Mouse (Mus musculus): Measurements from ENCODE around the gene Smoc1.

GRCm38 (mm10) chr12:81101691-81102090, 75.1 kb downstream of the Smoc1 start:
- no peak for TF ChIP-seq CTCF (conservative IDR thresholded peaks at IDR 0.05; ENCODE audit: low read length)
- TF ChIP-seq NANOG (IDR thresholded peaks at IDR 0.05; ENCODE audit: borderline replicate concordance, low read length): no peak
- TF ChIP-seq POU5F1 (IDR thresholded peaks at IDR 0.05; ENCODE audit: borderline replicate concordance, low read length): no peak

All from E14TG2a.4 (cell line).